Mouse (Mus musculus) mesoderm, embryonic 11.5 days (tissue): ENCODE measurements around the gene Luc7l3.

ENCODE experiments used
- DNase-seq: peaks from one replicate; pipeline ENCODE4 v3.0.0-alpha.2; 2012; ENCODE audit warnings: low read depth, low spot score

Gene Luc7l3

DNA sequence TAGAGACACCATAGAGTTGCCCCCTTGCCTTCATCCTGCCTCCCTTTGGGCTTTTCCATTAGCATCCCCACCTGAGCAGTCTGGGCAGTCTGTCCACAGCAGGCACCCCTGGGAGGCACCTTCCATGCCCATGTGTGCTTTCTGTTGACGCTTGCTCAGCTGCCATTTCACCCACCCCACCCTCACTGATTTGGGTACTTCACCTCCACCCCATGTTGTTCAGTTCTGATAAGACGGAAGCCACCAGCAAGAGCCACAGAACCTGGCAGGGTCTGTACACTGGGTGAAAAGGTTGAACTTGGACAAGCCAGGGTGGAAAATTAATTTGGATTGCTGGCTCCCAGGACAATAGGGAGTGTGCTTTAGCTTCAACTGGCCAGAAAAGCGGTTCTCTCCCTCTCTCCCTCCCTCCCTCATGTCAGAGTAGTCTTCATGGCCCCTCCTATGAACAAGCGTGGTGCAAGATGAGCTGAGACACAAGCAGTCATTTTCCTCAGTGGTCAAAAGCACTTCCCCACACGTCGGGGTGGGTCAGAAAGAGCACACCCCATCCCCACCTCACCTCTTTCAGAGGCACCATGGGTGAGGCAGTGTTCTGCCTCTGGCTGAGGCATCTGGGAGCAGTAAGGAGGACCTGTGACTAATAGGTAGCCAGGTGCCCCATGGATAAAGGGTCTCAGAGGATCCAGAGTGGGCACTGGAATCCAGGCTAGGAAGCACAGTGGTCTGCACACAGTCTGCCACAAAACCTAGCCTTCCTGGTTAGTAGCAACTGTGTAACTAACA lies 60.0 kb downstream of the Luc7l3 start:
- DNase-seq = no peak

- DNase-seq = no peak
Measured at GRCm38 (mm10) chr11:94259814-94260213, 62.0 kb downstream of the Luc7l3 start.

- DNase-seq = no peak
Measured at GRCm38 (mm10) chr11:94257987-94258386, 63.8 kb downstream of the Luc7l3 start.

GRCm38 (mm10) chr11:94255733-94256132 lies 66.1 kb downstream of the Luc7l3 start:
- DNase-seq = no peak

GRCm38 (mm10) chr11:94253691-94254090 lies 68.1 kb downstream of the Luc7l3 start:
- DNase-seq = no peak

DNA sequence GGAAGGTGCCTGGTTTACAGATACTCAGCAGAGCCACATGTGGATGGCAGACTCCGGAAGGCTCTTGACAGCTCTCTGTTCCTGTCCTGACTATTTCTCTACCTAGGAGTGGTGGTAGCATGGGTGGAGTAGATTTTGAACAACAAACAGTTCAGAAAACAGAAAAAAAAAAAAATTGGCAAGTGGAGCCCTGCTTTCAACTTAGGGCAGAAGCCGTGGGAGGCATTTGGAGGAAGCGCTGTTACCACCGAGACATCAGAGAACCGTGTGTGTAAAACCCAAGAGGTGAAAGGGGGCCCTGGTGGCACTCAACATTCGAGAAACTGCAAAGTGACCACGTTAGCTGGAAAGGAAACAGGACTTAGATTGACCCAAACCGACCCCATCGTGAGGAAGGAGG lies 68.6 kb downstream of the Luc7l3 start:
- DNase-seq = no peak

DNA sequence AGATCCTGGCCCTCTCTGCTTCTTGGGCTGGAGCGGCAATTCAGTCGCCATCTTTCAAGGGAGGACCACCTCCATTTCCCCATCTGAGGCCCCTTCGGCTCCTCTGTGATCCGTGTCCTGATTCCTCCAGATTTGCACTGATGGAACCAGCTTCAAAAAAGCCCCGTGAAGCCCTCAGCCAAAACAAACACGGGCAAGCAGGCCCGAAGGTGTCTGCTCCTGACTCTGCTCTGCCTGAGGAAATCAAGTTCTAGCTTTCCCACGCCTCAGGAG lies 75.1 kb downstream of the Luc7l3 start:
- no peak for DNase-seq

- peak; percentile 75 for DNase-seq
Measured at GRCm38 (mm10) chr11:94245955-94246788, 75.6 kb downstream of the Luc7l3 start, which contains the start of gene Wfikkn2. Gene Wfikkn2 (minus strand): TSS chr11:94246005.

DNA sequence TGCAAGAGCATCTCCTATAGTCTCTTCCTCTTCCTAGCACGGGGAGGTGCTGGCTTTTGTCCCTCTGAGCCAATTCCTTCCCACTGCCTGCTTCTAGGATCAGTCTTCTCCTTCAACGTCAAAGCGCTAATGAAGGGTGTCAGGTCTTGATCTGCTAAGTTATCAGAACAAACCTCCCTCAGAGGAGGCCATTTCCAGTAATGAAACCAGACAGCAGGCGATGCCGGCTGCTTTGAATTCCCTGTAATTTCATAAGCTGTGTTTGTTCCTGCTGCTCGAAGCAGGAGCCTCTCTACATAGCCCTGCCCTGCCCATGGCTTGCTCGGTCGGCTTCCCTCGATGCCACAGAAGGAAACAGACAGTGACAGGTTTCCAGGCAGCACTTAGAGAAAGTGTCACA lies 77.4 kb downstream of the Luc7l3 start:
- no peak for DNase-seq

- no peak for DNase-seq
Measured at GRCm38 (mm10) chr11:94243422-94244180, 78.2 kb downstream of the Luc7l3 start.

- DNase-seq = peak; percentile 72
Measured at GRCm38 (mm10) chr11:94242760-94243421, 78.9 kb downstream of the Luc7l3 start.

DNA sequence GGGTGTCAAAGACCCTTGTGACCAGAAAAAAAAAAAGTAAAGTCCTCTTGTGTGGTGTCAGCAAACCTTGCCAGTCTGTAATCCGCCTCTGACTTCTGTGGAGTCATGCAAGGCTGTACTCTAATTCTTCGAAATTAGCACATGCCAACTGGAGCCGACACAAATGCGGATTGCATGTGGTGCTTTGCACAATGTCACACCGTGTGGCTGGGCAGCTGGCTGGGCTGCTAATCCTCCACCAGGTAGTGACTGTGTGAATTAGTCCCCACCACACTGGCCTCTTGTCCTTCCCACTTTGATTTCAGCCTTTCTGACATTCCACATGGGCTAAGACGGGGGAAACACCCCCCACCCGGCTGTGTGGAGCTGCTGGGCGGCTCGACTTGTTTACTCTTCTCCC lies 82.1 kb downstream of the Luc7l3 start:
- no peak for DNase-seq

GRCm38 (mm10) chr11:94238786-94239185 lies 83.0 kb downstream of the Luc7l3 start:
- DNase-seq = no peak
